Mouse (Mus musculus) neural tube, embryonic 15.5 days (tissue): ENCODE measurements around the gene L1cam. TPM values are rescaled to one million over a fixed set of nuclear protein-coding genes. Genes with fewer than 3 reads are reported as not detected.

Experiments used
- ATAC-seq: fragments of 200-750 bp; cut with Nextera tagmentation; 2 replicates; pipeline ENCODE4 v1.8.0; 2017; ENCODE audit warnings: mild to moderate bottlenecking, moderate TSS enrichment, moderate library complexity; ENCODE audit not compliant: low FRiP score
- H3K27ac ChIP-seq: fragments of 300-500 bp; sonication (generic); replicated peaks from 2 replicates; pipeline ENCODE4 v1.5.1; 2015; ENCODE audit warnings: mild to moderate bottlenecking, inconsistent platforms
- H3K27me3 ChIP-seq: fragments of 300-500 bp; sonication (generic); replicated peaks from 2 replicates; pipeline ENCODE4 v1.6.1; 2015; ENCODE audit warnings: inconsistent platforms
- H3K36me3 ChIP-seq: fragments of 300-500 bp; sonication (generic); 2 replicates; pipeline ENCODE4 v1.6.1; 2015; ENCODE audit warnings: inconsistent platforms
- H3K4me1 ChIP-seq: fragments of 300-500 bp; sonication (generic); 2 replicates; pipeline ENCODE4 v1.6.1; 2015; ENCODE audit warnings: inconsistent platforms
- H3K4me2 ChIP-seq: fragments of 300-500 bp; sonication (generic); 2 replicates; pipeline ENCODE4 v1.6.1; 2015; ENCODE audit warnings: inconsistent platforms, mild to moderate bottlenecking, moderate library complexity
- H3K4me3 ChIP-seq: fragments of 300-500 bp; sonication (generic); replicated peaks from 2 replicates; pipeline ENCODE4 v1.5.1; 2015; ENCODE audit warnings: mild to moderate bottlenecking, inconsistent platforms
- H3K9ac ChIP-seq: fragments of 300-500 bp; sonication (generic); replicated peaks from 2 replicates; pipeline ENCODE4 v1.6.1; 2015; ENCODE audit warnings: mild to moderate bottlenecking, inconsistent platforms
- H3K9me3 ChIP-seq: fragments of 300-500 bp; sonication (generic); replicated peaks from 2 replicates; pipeline ENCODE4 v1.6.1; 2016; ENCODE audit warnings: inconsistent platforms
- WGBS: fragments of 180-500 bp; shearing (Covaris S2); methylation state at CpG from one replicate; pipeline ENCODE4 v1.1.7; 2015; ENCODE audit warnings: mixed read lengths; 5-methylcytosine and 5-hydroxymethylcytosine counted together
- polyA plus RNA-seq: library from polyadenylated mRNA; unstranded; fragments of >200 nt; fragmentation: Nextera tagmentation; extraction: Ambion mirVana; gene quantifications from 2 replicates; pipeline ENCODE4 v1.2.1, GENCODE M21; 2015

The L1cam gene
- polyA plus RNA-seq, 1 experiment from 2014 or later: 95.4 TPM

DNA sequence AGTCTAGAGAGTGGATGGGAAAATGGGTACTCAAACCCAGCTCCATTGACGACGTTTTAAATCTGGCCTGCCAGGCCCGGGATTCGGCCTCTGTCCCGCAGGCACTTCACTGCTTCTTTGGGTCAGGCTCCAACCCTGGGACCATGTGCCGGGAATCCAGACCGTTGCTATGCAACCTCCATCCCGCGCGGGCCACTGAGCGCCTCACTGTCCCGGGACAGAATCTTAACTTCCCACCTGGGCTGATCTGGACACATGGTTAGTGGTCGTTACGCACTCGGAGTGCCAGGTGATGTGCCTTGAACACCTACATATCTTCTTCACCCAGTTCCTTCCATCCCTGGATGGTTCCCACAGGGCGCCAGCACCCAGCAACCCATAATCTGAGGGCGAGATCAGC lies 72.2 kb downstream of the L1cam start:
- H3K9ac ChIP-seq: peak overlapping the region; percentile 86
- peak; percentile 37 for ATAC-seq
- peaks cover 13% of the 10 kb centered on the region for H3K4me1 ChIP-seq
- peak overlapping the region; percentile 92; the same call in 1 of the 2 replicates for H3K27ac ChIP-seq
- H3K4me3 ChIP-seq: peak overlapping the region; percentile 58
- 20% methylated on average over 17 of the region's 17 CpGs for WGBS
- H3K4me2 ChIP-seq: peak overlapping the region; percentile 61
- no peaks in the 10 kb centered on the region for H3K27me3 ChIP-seq
- H3K36me3 ChIP-seq: no peaks in the 10 kb centered on the region
- no peaks in the 10 kb centered on the region for H3K9me3 ChIP-seq

DNA sequence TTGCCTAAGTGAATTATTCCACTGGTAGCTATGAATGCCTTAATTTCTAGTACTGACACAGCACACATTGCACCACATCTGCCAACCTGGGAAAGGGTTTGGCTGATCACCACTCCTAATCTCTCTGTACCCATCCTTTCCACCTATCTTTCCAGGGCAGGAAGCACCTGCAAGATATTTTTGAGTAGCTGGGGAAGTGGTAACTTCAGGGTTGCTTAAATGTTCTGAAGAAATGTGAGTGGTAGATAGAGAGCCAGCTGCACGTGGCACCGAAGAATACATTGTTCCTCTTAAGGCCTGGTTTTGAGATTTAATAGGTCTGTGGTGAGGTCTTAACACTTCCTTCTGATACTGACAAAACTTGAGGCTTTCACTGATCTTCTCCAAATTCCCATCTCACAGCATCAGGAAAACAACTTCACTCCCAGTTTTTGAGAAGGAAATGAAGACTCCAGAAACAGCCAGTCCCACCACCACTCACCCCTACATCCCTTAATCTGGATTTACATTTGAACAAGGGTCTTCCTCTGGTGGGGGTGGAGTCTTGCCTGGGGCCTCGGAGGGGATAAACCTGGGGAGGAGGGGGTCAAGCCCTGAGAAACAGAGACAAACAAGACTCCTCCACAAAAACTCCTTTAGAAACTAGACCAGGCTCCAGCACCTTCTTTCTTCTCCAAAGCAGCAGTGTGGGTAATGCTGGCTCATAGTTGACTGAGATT lies 79.2 kb downstream of the L1cam start:
- no peak overlapping the region for H3K4me3 ChIP-seq
- WGBS: 56% methylated on average over 3 of the region's 3 CpGs

DNA sequence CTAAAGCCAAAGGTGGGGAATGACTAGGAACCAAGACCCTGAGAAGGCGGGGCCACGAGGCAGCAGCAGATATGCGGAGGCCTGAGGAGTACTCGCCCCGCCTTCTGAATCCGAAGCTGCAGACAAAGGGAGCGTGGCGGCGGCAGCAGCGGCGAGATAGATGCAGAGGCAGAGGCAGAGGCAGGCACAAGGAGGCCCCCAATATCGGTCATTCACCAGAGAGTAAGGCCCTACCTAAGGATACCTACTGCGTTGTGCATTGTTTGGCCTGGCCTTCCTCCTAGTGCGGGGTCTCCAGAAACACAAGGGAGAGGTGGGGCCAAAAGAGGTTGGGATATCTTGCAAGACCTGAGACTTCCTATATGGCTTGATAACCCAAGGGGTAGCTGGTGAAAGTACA lies 80.8 kb downstream of the L1cam start:
- Histone ChIP-seq H3K27ac (peak overlapping the region; percentile 71), H3K36me3 (no peaks in the 10 kb centered on the region), H3K4me1 (no peaks in the 10 kb centered on the region), H3K27me3 (no peaks in the 10 kb centered on the region), H3K4me2 (peak overlapping the region; percentile 53), H3K9me3 (no peaks in the 10 kb centered on the region), H3K4me3 (peak overlapping the region; percentile 24), H3K9ac (0 out of 2 replicates have a peak overlapping the region, but pooled peaks have one; percentile 30)
- WGBS: 14% methylated on average over 14 of the region's 14 CpGs
- ATAC-seq: peak; percentile 87

More for the DNA sequence above, 79.2 kb downstream of the L1cam start:
- no peaks in the 10 kb centered on the region for H3K36me3 ChIP-seq
- no peak for ATAC-seq
- no peaks in the 10 kb centered on the region for H3K9me3 ChIP-seq
- no peak overlapping the region for H3K9ac ChIP-seq
- H3K4me2 ChIP-seq: no peak overlapping the region
- H3K4me1 ChIP-seq: 0 out of 2 replicates have a peak, but pooled peaks cover 2% of the 10 kb centered on the region
- no peak overlapping the region for H3K27ac ChIP-seq
- H3K27me3 ChIP-seq: no peaks in the 10 kb centered on the region

DNA sequence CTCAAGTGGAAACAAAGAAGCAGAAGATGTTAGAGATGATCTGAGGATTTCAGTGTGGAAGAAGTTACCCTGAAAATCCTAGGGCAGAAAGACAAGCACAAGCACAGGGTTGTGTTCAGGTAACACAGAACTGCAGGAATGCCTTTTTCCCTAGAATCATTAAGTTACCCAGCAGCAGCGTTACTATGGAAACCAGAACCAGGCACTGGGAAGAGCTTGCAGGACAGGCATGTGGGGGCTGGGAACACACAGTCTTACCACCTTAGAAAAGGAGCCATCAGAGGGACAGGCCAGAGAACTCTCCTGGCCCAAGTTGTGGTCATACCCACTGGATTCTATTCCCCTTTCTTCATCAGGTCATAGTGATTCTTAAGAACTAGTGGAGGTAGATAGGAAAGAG lies 90.1 kb downstream of the L1cam start:
- no peak overlapping the region for H3K27ac ChIP-seq
- no peak for ATAC-seq
- 48% methylated on average over 1 of the region's 1 CpGs for WGBS

More for the DNA sequence above, 90.1 kb downstream of the L1cam start:
- Histone ChIP-seq H3K4me2 (no peak overlapping the region), H3K36me3 (no peaks in the 10 kb centered on the region), H3K4me3 (no peak overlapping the region), H3K9ac (no peak overlapping the region), H3K4me1 (peaks cover 7% of the 10 kb centered on the region; the same call in 1 of the 2 replicates), H3K9me3 (no peaks in the 10 kb centered on the region), H3K27me3 (no peaks in the 10 kb centered on the region)

Other genes with a start within 250 kb of the L1cam start
- gene Pnck, start 236.0 kb downstream of the L1cam start, polyA plus RNA-seq: 156 and 187 TPM in 2 replicates
- 8.2 TPM in 2 replicates for gene Slc6a8, start 223.0 kb downstream of the L1cam start, polyA plus RNA-seq
- 146 and 166 TPM in 2 replicates for gene Bcap31, start 179.9 kb downstream of the L1cam start, polyA plus RNA-seq
- 13.6 and 15.5 TPM in 2 replicates for gene Abcd1, start 179.5 kb downstream of the L1cam start, polyA plus RNA-seq
- 0.70 and 0.92 TPM in 2 replicates for gene Plxnb3, start 139.0 kb downstream of the L1cam start, polyA plus RNA-seq
- 3.6 and 4.8 TPM in 2 replicates for gene Srpk3, start 121.7 kb downstream of the L1cam start, polyA plus RNA-seq
- gene Idh3g, start 109.2 kb downstream of the L1cam start, polyA plus RNA-seq: 276 TPM in 2 replicates
- 158 and 163 TPM in 2 replicates for gene Ssr4, start 109.1 kb downstream of the L1cam start, polyA plus RNA-seq
- 3.6 and 4.5 TPM in 2 replicates for gene Pdzd4, start 71.1 kb downstream of the L1cam start, polyA plus RNA-seq
- gene Avpr2, start 4.0 kb downstream of the L1cam start, polyA plus RNA-seq: 0.05 and 0.20 TPM in 2 replicates
- 3.9 and 6.3 TPM in 2 replicates for gene Arhgap4, start 25.8 kb upstream of the L1cam start, polyA plus RNA-seq
- 110 and 123 TPM in 2 replicates for gene Naa10, start 25.8 kb upstream of the L1cam start, polyA plus RNA-seq
- gene Renbp, start 34.7 kb upstream of the L1cam start, polyA plus RNA-seq: 10.4 and 24.7 TPM in 2 replicates
- 40.4 and 41.4 TPM in 2 replicates for gene Hcfc1, start 70.3 kb upstream of the L1cam start, polyA plus RNA-seq
- 42.3 and 51.5 TPM in 2 replicates for gene Irak1, start 127.8 kb upstream of the L1cam start, polyA plus RNA-seq
- gene Opn1mw, start 231.4 kb upstream of the L1cam start, polyA plus RNA-seq: not detected in 2 replicates
- 11.2 and 11.7 TPM in 2 replicates for gene Mecp2, start 239.3 kb upstream of the L1cam start, polyA plus RNA-seq